Comparison of ENCODE assay signal across 8 mouse cellular contexts in genomic region chr11:30772777-30773417, GRCm38 (mm10). TPM values are rescaled to one million over a fixed set of nuclear protein-coding genes. Genes with fewer than 3 reads are reported as not detected.
A peak's percentile ranks its signal among the peaks of the same experiment; 100 is the strongest.
DNase-seq lines count a peak whose midpoint lies in the region; ATAC-seq and TF ChIP-seq lines count a peak whose summit lies in the region.

No protein-coding gene starts in this region.

- no peaks in the 10 kb centered on the region for H3K9me3 ChIP-seq in midbrain, embryonic 14.5 days (ENCODE audit: control insufficient read depth, low read length)

- no peak overlapping the region for H3K27ac ChIP-seq in left cerebral cortex, adult 2 months
- H3K27ac ChIP-seq in midbrain, embryonic 14.5 days (replicated peaks; ENCODE audit: low read depth, low read length) = peak overlapping the region; percentile 96; the same call in 1 of the 2 replicates

- no peaks in the 10 kb centered on the region for H3K27me3 ChIP-seq in midbrain, embryonic 14.5 days (ENCODE audit: control insufficient read depth, insufficient read depth, low read length)

- no peak for ATAC-seq in midbrain, embryonic 14.5 days (ENCODE audit: low FRiP score, low TSS enrichment)

- 4% methylated on average over 21 of the region's 21 CpGs for WGBS in midbrain, embryonic 14.5 days

- intact Hi-C loops in left cerebral cortex, adult 2 months (cut with DNase I) = no loop called here
- intact Hi-C loops in left cerebral cortex, postnatal 25 days (cut with DNase I) = no loop called here

- H3K9ac ChIP-seq in midbrain, embryonic 14.5 days (replicated peaks; ENCODE audit: low read length) = peak overlapping the region; percentile 97

- H3K4me1 ChIP-seq in midbrain, embryonic 14.5 days (ENCODE audit: control insufficient read depth, insufficient read depth, low read length) = peaks cover 17% of the 10 kb centered on the region

- peak overlapping the region; percentile 62 for H3K4me2 ChIP-seq in midbrain, embryonic 14.5 days (ENCODE audit: low read length)

- DNase-seq in left cerebral cortex, adult 2 months (ENCODE audit: extremely low spot score in 1 of 2, low spot score in 2 of 2) = no peak
- no peak for DNase-seq in left cerebral cortex, adult 9 months (ENCODE audit: low spot score in 2 of 2)
- peak; percentile 13 for DNase-seq in embryo, embryonic 9.5 days (ENCODE audit: extremely low spot score)
- DNase-seq in induced T-regulatory cell, adult 2 months (ENCODE audit: low read depth) = peak; percentile 53
- DNase-seq in midbrain, embryonic 14.5 days = peak; percentile 35
- DNase-seq in adrenal gland, postnatal 14 days = no peak
- no peak for DNase-seq in spleen, postnatal 4 days (ENCODE audit: low spot score in 2 of 2)
- DNase-seq in left cerebral cortex, postnatal 25 days (ENCODE audit: low spot score in 2 of 2) = no peak

- no peak for TF ChIP-seq CTCF in left cerebral cortex, adult 2 months (IDR thresholded peaks at IDR 0.05)

- H3K36me3 ChIP-seq in midbrain, embryonic 14.5 days (ENCODE audit: control insufficient read depth, insufficient read depth, low read length) = no peaks in the 10 kb centered on the region

- H3K4me3 ChIP-seq in left cerebral cortex, adult 2 months = peak overlapping the region; percentile 96
- peak overlapping the region; percentile 75 for H3K4me3 ChIP-seq in midbrain, embryonic 14.5 days (replicated peaks; ENCODE audit: low read depth, low read length)

RNA-seq across cellular contexts. Expression of gene Psme4, which starts 1.4 kb away (rescaled TPM):
- total RNA-seq in left cerebral cortex, adult 2 months (2021) = 10 to 100 TPM; 49.9 to 54.1 TPM
- polyA plus RNA-seq in midbrain, embryonic 14.5 days (2014; fragmentation: Nextera tagmentation; extraction: Ambion mirVana) = 28.8 and 30.9 TPM in 2 replicates
- 69.0 and 70.3 TPM in 2 replicates for total RNA-seq in adrenal gland, postnatal 14 days (2021)
- total RNA-seq in left cerebral cortex, postnatal 25 days (2021) = 10 to 100 TPM; 41.7 to 51.1 TPM

Comparison
In these comparisons a context has a peak if more than half of its experiments do, and no peak if none do; other contexts are left out.
1. DNase-seq: peak in embryo, embryonic 9.5 days (single experiment), induced T-regulatory cell, adult 2 months (single experiment) and midbrain, embryonic 14.5 days (single experiment); none in left cerebral cortex, adult 2 months (0 of 2), left cerebral cortex, adult 9 months (0 of 2), adrenal gland, postnatal 14 days (single experiment), spleen, postnatal 4 days (0 of 2) and left cerebral cortex, postnatal 25 days (0 of 2).